Mouse (Mus musculus) spleen, postnatal 36 days (tissue): ENCODE measurements around the gene Zfp771.
"Not testable (repeated sequence)": the region's sequence is repeated elsewhere in the genome, so short reads cannot be mapped to it uniquely, and the experiment has no call there.

Experiments used
- DNase-seq, 2 experiments: peaks; one replicate each; pipeline ENCODE4 v3.0.0; 2022; ENCODE audit warnings: low spot score in 2 of 2, mixed read lengths in 1 of 2

The Zfp771 gene

DNA sequence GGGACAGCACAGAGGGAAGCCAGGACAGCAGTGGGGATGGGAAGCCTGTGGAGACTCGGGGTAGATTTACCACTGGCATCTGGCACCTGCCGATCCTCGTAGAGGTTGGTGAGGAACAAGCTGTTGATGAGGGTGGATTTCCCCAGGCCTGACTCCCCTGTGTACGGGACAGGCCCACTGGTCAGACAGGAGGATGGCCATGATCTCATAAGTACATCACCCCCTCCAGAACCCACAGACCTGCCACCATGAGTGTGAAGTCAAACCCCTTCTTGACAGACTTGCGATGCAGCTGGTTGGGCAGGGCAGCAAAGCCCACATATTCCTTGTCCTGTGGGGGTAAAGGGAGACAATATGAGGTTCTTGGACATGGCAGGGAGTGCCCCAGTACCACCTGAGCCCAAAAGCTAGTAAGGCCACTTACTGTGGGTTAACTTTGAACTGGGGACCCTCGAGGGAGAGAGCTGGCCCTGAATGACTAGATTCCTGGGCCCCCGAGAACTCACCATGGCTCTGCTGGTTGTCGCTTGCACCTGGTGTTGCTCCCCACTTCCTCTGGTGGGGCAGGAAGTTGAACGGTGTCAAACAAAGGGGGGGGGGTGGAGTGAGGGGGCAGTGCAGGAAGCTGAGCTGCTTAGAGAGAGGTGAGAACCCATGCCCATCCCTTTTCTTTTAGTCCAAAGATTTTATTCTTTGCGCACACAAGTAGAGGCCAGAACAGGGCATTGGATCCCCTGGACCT is 26.0 kb upstream of the Zfp771 start:
- DNase-seq, result peak; percentile 71 to 74

DNA sequence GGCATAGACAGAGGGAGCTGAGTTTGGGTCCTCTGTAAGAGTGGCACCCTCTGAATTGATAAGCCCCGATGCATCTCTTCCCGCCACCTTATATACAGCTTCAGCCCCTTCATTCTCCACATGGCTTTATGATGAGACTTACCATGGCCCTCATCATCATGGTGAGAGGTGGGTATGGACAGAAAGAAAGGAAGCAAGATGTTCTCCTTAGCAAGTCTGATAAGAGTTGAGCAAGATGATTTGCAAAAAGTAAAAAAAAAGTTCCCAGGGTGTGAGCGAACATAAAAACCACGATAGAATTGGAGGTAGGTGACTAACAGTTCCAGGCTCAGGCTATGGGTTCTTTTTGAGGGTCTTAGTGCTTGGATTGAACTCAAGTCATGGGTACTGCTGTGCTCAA is 25.4 kb upstream of the Zfp771 start:
- no peak for DNase-seq

DNA sequence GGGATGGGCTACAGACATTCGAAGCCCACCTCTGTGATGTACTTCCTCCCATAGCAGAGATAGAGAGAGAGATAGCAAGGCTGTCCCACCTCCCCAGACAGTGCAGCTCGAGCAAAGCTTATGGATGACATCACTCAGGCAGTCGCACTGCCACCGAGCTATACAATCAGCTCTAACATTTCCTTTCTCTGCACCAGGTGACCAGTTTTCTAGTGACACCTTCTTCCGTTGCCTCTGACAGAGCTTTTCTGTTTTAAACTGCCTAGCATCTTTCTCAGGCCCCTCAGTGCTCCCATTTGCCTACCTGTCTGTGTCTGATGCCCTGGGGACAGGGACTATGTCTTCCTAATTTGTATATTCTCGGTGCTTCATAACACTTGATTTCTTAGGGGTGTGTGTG is 23.6 kb upstream of the Zfp771 start:
- peak; percentile 46 to 53 for DNase-seq

DNA sequence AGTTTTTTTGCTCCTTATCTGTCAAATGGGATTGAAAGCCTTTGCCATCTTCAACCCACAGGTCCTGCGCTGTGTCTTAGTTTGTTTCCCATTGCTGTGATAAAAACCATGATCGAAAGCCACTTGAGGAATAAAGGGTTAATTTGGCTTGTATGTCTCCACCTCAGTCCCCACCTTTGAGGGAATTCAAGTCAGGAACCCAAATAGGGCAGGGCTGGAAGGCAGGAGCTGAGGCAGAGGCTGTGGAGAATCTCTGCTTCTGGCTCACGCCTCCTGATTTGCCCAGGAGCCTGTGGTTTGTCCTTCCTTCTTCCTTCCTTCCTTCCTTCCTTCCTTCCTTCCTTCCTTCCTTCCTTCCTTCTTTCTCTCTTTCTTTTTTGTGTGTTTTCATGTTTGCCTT is 21.0 kb upstream of the Zfp771 start:
- DNase-seq, result no peak

DNA sequence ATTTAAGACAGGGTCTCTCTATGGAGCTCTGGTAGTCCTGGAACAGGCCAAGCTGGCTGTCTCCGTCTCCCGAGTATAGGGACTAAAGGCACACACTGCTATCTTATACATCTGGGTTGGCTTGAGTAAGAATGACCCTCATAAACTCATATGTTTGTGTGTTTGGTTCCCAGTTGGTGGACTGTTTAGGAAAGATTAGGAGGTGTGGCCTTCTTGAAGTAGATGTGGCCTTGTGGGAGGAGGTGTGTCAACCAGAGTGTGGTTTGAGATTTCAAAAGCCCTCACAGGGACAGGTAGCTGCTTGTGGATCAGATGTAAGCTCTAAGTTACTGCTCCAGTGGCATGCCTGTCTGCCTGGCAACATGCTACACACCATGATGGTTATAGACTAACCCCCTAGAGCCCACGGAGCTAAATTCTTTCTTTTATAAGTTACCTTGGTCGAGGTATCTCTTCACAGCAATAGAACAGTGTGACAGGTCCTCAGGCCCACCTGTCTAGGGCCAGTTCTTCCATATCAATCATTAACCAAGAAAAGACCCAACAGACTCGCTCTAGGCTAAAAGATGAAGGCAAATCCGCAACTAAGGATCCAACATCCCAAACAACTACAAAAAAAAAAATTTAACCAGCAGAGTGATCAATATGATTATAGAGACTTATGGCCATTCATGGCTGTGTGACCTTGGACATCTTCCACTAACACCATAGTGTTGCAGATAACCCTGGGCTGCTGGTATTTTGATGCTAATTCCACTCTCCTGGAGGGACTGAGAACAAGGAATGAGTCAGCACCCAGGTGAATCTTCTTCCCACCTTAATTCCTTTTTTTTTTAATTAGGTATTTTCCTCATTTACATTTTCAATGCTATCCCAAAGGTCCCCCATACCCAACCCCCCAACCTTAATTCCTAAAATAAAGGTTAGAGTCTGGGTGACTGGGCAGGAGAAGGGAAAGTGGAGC is 20.3 kb upstream of the Zfp771 start:
- no peak for DNase-seq

DNA sequence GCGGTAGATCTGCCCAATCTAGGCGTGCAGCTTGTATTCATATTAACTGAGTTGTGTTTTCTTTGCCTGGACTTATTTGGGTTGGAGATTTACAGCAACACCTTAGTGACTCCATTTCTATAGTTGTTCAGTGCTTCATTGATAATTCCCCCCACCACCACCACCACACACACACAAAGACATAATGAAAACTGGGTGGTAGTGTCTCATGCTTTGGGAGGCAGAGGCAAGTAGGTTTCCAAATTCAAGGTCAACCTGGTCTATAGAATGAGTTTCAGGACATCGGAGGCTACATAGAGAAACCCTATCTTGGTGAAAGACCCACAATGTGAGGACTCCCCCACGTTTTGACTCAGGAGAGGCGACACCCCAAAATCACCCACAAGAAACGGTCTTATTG is 19.5 kb upstream of the Zfp771 start:
- no peak for DNase-seq

DNA sequence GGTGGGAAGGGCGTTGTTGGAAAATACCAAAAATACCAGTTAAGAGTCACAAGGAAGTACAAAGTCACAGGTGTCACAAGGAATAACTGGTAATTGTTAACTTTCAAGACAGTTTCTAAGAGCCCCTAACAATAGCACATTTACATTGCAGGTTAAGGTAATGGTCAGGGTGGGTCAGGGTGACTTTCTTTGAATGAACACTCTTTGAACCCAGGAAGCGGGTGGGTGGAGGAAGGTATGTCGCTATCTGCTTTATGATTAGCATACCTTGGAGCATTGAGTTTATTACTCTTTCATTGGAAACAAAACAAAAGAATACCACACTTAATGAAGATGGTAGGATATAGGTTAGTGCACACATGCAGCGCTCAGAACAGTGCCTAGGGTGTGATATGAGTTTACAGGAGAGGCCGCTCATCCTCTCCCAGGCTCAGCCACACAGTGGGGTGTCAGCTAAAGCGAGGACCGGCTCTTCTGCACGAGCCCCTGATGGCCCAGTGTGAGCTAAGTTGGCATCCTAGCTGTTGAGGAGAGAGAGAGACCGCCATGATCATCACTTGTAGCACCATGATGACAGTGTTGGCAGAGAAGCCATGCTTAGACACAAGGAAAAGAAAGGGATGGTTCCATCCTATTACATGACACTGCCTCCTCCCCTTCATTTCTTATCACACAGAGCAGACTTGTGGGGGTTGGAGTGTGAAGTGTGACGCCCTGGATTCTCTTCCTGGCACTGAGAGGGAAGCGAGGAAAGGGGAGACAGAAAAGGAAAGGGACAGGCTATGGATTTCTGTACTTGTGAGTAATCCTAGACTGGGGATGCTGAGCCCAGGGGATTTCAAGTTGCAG is 18.7 kb upstream of the Zfp771 start:
- no peak for DNase-seq

DNA sequence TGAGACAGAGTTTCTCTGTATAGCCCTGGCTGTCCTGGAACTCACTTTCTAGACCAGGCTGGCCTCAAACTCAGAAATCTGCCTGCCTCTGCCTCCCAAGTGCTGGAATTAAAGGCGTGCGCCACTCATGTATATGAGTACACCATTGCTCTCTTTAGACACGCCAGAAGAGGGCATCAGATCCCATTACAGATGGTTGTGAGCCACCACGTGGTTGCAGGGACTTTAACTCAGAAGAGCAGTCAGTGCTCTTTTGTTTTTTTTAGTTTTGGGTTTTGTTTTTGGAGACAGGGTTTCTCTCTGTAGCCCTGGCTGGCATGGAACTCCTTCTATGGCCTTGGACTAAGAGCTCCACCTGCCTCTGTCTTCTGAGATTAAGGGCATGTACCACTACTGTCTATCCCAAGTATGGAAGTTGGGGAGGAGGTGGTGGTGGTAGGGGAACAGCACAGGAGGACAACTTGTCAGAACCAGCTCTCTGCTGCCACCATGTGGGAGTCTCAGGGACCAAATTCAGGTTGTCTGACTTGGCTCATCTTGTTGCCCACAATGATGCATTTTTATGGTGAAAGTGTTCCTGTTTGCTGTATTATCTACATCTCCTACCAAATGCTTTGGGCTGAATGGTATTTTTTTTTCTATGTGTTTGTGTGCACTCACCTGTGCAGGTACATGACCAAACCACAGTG is 15.3 kb upstream of the Zfp771 start:
- DNase-seq, result peak; percentile 82 to 85

DNA sequence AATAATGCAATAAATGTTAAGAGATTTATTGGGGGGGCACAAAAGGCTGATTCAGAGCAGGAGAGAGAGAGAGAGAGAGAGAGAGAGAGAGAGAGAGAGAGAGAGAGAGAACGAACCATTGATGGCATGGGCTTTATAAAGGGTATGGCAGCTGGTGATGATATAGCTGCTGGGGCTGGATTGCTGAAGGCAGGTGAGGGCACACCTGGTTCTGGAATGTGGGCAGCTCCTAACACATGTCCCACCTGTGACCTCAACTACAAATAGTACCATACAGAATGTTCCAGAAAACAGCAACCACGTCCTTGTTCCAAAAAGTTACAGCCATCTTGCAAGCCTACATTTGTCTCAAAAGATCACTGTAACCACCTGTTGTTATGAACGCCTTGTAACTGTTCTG is 12.7 kb upstream of the Zfp771 start:
- no peak for DNase-seq

DNA sequence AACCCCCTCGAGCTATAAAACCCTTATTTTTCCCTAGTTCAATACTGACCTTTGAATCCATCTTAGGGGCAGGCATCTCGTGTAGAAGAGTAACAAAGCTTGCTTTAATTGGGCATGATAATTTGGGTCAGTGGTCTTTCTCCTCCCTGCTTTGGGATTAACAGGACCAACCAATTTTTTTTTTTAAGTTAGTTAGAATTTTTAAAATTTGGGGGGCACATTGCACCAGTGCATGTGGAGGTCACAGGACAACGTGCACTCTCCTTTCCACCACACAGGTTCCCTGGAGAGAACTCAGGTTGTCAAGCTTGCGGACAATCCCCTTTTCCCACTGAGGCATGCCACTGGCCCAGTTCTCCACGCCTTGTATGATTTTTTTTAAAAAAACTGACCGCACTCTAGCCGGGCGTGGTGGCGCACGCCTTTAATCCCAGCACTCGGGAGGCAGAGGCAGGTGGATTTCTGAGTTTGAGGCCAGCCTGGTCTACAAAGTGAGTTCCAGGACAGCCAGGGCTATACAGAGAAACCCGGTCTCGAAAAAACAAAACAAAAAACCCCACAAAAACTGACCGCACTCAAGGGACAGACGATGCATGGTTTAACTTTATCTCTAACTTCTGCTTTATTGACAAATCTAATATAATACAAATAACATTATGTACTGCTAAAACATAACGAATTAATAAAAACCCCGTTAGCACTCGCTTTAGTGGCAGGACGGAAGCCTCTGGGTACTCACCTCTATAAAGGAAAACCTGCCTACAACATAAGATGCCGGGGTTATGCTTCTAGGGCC is 12.1 kb upstream of the Zfp771 start:
- DNase-seq, result no peak

DNA sequence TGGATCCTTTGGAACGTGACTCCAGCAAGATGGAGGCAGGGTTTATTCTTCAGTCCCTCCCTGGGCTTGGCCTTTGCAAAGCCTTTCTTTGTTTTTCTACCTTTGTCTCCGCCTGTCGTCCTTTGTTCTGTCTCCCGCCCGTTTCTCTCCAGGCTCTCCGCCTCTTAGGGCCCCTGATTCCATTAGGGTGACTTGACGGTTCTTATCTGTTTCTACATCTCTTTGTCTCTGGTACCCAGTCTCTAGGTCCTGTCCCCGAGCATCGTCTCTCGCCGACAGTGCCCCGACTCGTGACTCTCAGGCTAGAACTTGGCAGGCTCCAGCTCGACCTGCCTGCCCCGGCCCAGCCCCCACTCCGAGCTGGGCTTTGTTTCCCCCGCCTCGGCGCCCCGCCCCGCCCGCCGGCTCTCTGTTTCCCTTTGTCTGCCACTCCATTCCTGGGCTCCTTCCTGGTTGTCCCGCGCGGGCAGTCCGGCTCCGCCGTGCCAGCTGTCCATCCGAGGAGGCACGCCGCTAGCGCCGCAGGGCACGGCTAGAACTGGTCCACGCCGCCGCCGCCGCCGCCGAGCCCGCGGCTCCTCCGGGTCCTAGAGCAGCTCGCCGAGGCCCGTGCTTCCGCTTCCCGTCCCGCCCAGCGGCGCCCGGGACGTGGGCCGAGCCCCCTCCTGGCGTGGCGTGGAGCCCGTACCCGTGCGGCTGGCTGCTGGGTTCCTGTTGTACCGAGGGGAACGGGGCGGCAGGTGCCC is 11.3 kb upstream of the Zfp771 start, which contains the start of the genes Zfp553 and Sept1:
TSS of gene Zfp553 (plus strand) at position 440 of the 746 bp plus-strand sequence.
TSS of gene Sept1 (minus strand) at position 509 of the 746 bp plus-strand sequence.
- DNase-seq, result peak; percentile 81 to 82

DNA sequence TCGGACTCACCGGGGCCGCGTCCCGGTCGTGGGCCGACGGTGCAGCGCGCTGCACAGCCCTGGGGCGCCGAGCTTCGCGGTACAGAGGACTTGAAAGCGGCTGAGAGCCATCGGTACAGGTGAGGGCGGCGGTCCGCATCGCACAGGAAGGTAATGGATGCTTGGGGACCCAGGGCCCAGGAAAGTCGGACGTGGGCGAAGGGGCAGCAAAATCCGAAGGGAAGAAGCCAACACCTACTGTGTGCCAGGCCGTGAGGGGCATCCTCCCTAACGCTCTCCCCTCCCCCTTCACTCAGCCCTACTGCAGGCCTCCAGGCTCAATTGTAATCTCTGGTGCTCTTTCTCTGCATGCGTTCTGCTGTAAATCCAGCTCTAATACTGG is 10.7 kb upstream of the Zfp771 start:
- no peak for DNase-seq

DNA sequence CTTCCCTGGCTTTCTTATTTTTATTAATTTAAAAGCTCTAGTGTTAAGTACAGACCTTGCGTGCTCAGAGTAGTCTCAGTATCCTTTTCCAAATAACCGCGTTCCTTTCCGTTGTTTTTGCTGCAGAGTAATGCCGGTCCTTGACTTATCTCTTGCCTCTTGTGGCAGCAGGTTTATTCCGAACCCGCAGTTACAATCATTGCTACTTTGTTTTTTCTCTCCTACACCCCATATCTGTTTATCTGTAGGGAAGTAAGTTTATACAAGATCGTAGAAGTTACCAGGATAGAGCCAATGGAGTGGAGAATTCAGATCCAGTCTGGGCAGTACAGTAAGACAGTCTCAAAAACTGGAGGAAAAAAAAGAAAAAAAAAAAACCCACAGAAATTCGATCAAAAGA is 10.3 kb upstream of the Zfp771 start:
- no peak for DNase-seq

DNA sequence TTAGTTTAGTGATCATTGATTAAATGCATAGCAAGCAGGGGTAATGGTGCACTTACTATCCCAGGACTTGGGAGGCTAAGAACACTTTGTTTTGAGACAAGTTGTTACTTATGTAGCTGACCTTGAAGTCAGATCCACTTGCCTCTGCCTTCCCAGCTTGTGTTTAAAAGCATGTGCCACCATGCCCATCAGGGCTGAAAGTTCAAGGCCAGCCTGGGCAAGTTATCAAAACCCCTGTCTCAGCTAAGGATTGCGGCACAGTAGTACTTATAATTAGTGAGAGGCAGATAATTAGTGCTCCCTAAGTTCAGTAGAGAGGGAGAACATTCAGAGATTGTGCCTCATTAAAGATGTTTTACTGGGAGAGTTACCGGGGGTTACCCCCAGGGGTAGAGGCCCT is 9.3 kb upstream of the Zfp771 start:
- no peak for DNase-seq

DNA sequence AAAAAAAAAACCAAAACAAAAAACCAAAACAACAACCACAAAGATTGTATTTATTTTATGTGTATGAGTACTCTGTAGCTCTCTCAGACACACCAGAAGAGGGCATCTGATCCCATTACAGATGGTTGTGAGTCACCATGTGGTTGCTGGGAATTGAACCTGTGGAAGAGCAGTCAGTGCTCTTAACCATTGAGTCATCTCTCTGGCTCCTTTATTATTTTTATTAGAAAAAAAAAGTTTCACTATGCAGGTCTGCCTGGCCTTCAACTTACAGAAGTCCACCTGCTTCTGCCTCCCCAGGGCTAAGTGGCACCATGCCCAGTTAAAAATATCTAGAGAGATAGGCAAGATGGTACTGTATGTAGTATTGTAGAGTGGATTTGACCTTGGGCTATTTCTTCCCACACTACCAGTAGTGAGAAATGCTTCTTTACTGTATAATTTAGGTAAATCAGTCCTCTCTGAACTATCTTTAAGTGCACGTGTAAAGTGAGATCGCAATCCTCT is 660 bp upstream of the Zfp771 start:
- no peak for DNase-seq

DNA sequence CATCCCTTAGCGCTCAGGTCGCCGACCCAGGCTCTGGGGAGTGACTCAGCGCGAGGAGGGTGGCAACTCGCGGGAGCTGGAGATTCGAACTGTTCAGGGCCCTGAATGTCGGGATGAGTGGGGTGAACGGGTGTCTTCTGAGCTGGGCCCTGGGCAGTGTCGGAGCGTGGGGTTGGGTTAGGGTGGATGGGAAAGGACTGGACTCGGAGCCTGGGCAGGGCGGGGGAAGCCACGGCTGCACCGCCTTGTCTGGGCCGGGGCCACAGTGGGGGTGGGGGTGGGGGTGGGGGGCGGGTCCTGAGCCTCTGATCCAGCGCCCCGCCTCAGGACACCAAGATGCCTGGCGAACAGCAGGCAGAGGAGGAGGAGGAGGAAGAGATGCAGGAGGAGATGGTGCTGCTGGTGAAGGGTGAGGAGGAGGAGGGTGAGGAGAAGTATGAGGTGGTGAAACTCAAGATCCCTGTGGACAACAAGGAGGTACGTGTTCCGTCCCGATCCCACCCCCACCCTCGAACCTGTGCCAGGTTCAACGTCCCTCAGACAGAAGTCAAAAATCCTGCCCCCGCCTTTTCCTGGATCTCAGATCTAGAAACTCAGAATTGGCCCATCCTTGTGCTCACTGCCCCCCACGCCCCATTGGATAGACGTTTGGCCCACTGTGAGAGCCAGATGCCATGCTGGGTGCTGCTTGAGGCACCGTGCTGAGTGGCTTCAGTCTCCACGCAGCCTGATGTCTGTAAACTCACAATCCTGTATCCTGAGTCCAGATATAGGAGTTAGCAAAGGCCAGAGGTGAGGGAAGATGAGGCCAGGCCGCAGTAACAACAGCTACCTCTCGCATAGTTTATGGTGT is 810 bp downstream of the Zfp771 start:
- no peak for DNase-seq

DNA sequence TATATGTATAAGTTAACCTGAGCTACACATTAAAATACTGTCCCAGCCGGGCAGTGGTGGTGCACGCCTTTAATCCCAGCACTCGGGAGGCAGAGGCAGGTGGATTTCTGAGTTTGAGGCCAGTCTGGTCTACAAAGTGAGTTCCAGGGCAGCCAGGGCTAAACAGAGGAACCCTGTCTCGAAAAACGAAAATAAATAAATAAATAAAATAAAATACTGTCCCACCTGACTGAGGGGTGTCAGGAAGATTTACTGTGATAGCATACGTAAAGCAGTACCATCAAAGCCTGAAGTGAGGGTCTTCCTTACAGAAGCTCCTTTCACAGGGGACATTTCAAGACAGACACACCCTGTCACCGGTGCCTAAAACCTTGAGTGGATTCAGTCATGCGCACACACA is 6.4 kb downstream of the Zfp771 start:
- not testable (repeated sequence) for DNase-seq

DNA sequence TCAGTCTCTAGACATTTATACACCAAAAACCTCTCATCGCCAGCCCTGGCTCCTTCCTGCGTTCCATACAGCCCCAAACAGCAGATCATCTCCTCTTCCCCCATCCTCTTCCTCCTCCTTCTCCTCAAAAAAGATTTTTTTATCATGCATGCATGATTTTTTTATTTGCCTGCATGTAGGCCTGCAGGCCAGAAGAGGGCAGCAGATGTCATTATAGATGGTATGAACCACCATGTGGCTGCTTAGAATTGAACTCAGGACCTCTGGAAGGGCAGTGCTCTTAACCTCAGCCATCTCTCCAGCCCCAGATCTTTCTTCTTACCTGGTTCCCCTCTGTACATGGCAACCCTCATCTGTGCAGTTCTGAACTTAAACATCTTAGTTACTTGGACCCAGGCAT is 8.3 kb downstream of the Zfp771 start:
- DNase-seq, result peak in 1 of 2 experiments; percentile 50

DNA sequence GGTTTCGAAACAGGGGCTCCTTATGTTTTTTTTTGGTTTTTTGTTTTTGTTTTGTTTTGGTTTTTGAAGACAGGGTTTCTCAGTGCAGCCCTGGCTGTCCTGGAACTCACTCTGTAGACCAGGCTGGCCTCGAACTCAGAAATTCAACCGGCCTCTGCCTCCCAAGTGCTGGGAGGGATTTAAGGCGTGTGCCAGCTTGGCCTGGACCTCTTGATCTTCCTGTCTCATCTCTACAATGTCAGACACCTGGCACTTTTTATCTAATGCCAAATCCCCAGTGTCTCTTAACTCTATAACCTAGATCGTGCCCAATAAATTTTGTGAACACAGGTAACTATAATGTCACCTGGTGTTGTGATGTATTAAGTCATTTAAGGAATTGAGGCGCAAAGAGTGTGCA is 9.3 kb downstream of the Zfp771 start:
- no peak for DNase-seq
